16 mouse cellular contexts compared by ENCODE assay signal in genomic region chr4:139165259-139165658, GRCm38 (mm10).
"Had no signal": no experiment of that assay in that cellular context is flagged by ENCODE, and none has a peak within 500 bp of the region (broad histone marks: within the 10 kb centered on the region; RNA-seq: fewer than 3 reads in every experiment).

No protein-coding gene starts in this region.

- H3K9ac ChIP-seq: neural tube, embryonic 13.5 days; neural tube, embryonic 15.5 days; stomach, embryonic 15.5 days had no signal

- H3K4me3 ChIP-seq: neural tube, embryonic 13.5 days; neural tube, embryonic 15.5 days; stomach, embryonic 15.5 days had no signal

- H3K4me1 ChIP-seq: neural tube, embryonic 13.5 days; neural tube, embryonic 15.5 days; stomach, embryonic 15.5 days had no signal

- H3K27ac ChIP-seq: neural tube, embryonic 13.5 days; neural tube, embryonic 15.5 days; stomach, embryonic 15.5 days; stomach, postnatal 0 days had no signal

- H3K4me2 ChIP-seq: neural tube, embryonic 13.5 days; neural tube, embryonic 15.5 days; stomach, embryonic 15.5 days had no signal

- DNase-seq: retina, postnatal 1 day; right cerebral cortex, adult 18-20 months; right cerebral cortex, postnatal 14 days; right cerebral cortex, postnatal 25 days; right cerebral cortex, postnatal 4 days; spleen, adult 18-20 months; thymus, adult 18-20 months; thymus, adult 2 months; thymus, postnatal 14 days; thymus, postnatal 25 days; thymus, postnatal 36 days; thymus, postnatal 4 days had no signal

- H3K9me3 ChIP-seq: neural tube, embryonic 13.5 days; neural tube, embryonic 15.5 days; stomach, embryonic 15.5 days had no signal

- H3K27me3 ChIP-seq: neural tube, embryonic 13.5 days; neural tube, embryonic 15.5 days; stomach, embryonic 15.5 days had no signal

- H3K36me3 ChIP-seq: neural tube, embryonic 13.5 days; neural tube, embryonic 15.5 days; stomach, embryonic 15.5 days had no signal
